Mouse (Mus musculus): Measurements from ENCODE around the gene Foxd3. TPM values are rescaled to one million over a fixed set of nuclear protein-coding genes. Genes with fewer than 3 reads are reported as not detected.
"Not testable (repeated sequence)": the region's sequence is repeated elsewhere in the genome, so short reads cannot be mapped to it uniquely, and the experiment has no call there.

The Foxd3 gene
- not detected in 2 replicates for polyA plus RNA-seq (2011; ENCODE audit: insufficient read depth, insufficient read length, low replicate concordance, missing spikeins)

GRCm38 (mm10) chr4:99655937-99656604, at the start of gene Foxd3:
Gene Foxd3, plus strand, starts transcription at chr4:99656299.
- no peaks in the 10 kb centered on the region for H3K4me1 ChIP-seq (ENCODE audit: control insufficient read depth, insufficient read depth, low read length)
- H3K27ac ChIP-seq (ENCODE audit: control insufficient read depth, insufficient read depth, low read depth, low read length, poor library complexity), result no peak within 1 kb of the TSS
- H3K4me3 ChIP-seq (replicated peaks; ENCODE audit: control insufficient read depth, low read depth, low read length), result no peak within 1 kb of the TSS
- no peak for TF ChIP-seq CTCF (IDR thresholded peaks at IDR 0.05; ENCODE audit: control insufficient read depth, insufficient read depth, low read length)
- no peak for TF ChIP-seq POLR2A (IDR thresholded peaks at IDR 0.05; ENCODE audit: borderline replicate concordance, control insufficient read depth, low read depth, low read length)
- 5% methylated on average over 62 of the region's 62 CpGs for WGBS

- TF ChIP-seq CTCF (IDR thresholded peaks at IDR 0.05; ENCODE audit: control insufficient read depth, insufficient read depth, low read length) (no peak), POLR2A (IDR thresholded peaks at IDR 0.05; ENCODE audit: borderline replicate concordance, control insufficient read depth, low read depth, low read length) (no peak)
- WGBS, result 86% methylated on average over 10 of the region's 10 CpGs
Observed at GRCm38 (mm10) chr4:99612156-99612555, 43.9 kb upstream of the Foxd3 start.

GRCm38 (mm10) chr4:99612609-99613350, 43.3 kb upstream of the Foxd3 start:
- WGBS, result 46% methylated on average over 12 of the region's 12 CpGs
- H3K4me3 ChIP-seq (replicated peaks; ENCODE audit: control insufficient read depth, low read depth, low read length), result no peak overlapping the region
- TF ChIP-seq POLR2A (IDR thresholded peaks at IDR 0.05; ENCODE audit: borderline replicate concordance, control insufficient read depth, low read depth, low read length) (no peak), CTCF (IDR thresholded peaks at IDR 0.05; ENCODE audit: control insufficient read depth, insufficient read depth, low read length) (no peak)
- H3K4me1 ChIP-seq (ENCODE audit: control insufficient read depth, insufficient read depth, low read length), result no peaks in the 10 kb centered on the region
- H3K27ac ChIP-seq (ENCODE audit: control insufficient read depth, insufficient read depth, low read depth, low read length, poor library complexity), result no peak overlapping the region

More at GRCm38 (mm10) chr4:99612156-99612555, 43.9 kb upstream of the Foxd3 start:
- no peak overlapping the region for H3K4me3 ChIP-seq (replicated peaks; ENCODE audit: control insufficient read depth, low read depth, low read length)
- H3K27ac ChIP-seq (ENCODE audit: control insufficient read depth, insufficient read depth, low read depth, low read length, poor library complexity), result no peak overlapping the region
- H3K4me1 ChIP-seq (ENCODE audit: control insufficient read depth, insufficient read depth, low read length), result no peaks in the 10 kb centered on the region

DNA sequence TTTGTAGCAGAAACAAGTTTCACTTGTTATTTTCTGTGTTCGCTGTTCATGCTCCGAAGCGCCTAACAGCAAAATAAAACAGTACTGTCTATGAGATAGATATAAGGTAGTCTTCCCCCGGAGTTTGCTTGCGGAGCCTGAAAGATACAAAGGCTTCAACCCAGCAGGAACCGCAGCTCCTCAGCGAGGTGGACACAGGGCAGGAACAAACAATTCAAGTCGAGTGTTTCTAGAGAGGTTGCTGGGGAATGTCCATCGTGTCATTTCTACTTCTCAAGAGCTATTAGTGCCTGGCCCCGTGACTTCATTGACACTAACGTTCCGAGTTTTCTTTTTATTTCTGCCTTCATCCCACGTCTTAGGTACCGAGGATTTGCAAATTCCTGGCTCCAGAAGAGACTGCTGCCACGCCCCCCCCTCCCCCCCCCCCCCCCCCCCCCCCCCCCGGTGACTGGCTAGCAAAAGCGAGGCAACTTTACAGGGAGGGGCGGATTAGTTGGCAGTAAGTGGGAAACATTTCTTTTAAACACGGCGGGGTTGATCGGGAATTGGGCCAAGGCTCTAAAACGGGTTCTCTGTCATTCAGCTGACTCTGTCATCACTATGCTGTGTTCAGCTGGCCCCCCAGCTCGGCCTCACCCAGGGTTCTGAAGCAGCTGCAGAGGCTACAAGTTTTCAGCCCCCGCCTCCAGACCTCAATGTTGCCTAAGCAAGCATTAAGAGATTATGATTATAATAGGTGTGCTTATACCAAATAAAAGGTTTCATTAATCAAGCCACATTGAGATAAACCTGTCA, 29.9 kb upstream of the Foxd3 start:
- Histone ChIP-seq H3K27ac (ENCODE audit: control insufficient read depth, insufficient read depth, low read depth, low read length, poor library complexity) (no peak overlapping the region), H3K4me1 (ENCODE audit: control insufficient read depth, insufficient read depth, low read length) (no peaks in the 10 kb centered on the region), H3K4me3 (replicated peaks; ENCODE audit: control insufficient read depth, low read depth, low read length) (no peak overlapping the region)
- TF ChIP-seq POLR2A (IDR thresholded peaks at IDR 0.05; ENCODE audit: borderline replicate concordance, control insufficient read depth, low read depth, low read length) (no peak), CTCF (IDR thresholded peaks at IDR 0.05; ENCODE audit: control insufficient read depth, insufficient read depth, low read length) (no peak)
- WGBS, result 22% methylated on average over 22 of the region's 24 CpGs

- Histone ChIP-seq H3K4me1 (ENCODE audit: control insufficient read depth, insufficient read depth, low read length) (no peaks in the 10 kb centered on the region), H3K27ac (ENCODE audit: control insufficient read depth, insufficient read depth, low read depth, low read length, poor library complexity) (no peak overlapping the region), H3K4me3 (replicated peaks; ENCODE audit: control insufficient read depth, low read depth, low read length) (no peak overlapping the region)
- TF ChIP-seq POLR2A (IDR thresholded peaks at IDR 0.05; ENCODE audit: borderline replicate concordance, control insufficient read depth, low read depth, low read length) (no peak), CTCF (IDR thresholded peaks at IDR 0.05; ENCODE audit: control insufficient read depth, insufficient read depth, low read length) (no peak)
- WGBS, result 74% methylated on average over 13 of the region's 13 CpGs
Observed at GRCm38 (mm10) chr4:99627057-99627456, 29.0 kb upstream of the Foxd3 start.

GRCm38 (mm10) chr4:99636038-99636437, 20.1 kb upstream of the Foxd3 start:
- no peaks in the 10 kb centered on the region for H3K4me1 ChIP-seq (ENCODE audit: control insufficient read depth, insufficient read depth, low read length)
- no peak overlapping the region for H3K27ac ChIP-seq (ENCODE audit: control insufficient read depth, insufficient read depth, low read depth, low read length, poor library complexity)
- TF ChIP-seq CTCF (IDR thresholded peaks at IDR 0.05; ENCODE audit: control insufficient read depth, insufficient read depth, low read length) (no peak), POLR2A (IDR thresholded peaks at IDR 0.05; ENCODE audit: borderline replicate concordance, control insufficient read depth, low read depth, low read length) (no peak)
- no peak overlapping the region for H3K4me3 ChIP-seq (replicated peaks; ENCODE audit: control insufficient read depth, low read depth, low read length)
- WGBS, result 83% methylated on average over 4 of the region's 4 CpGs

- WGBS, result 70% methylated on average over 4 of the region's 4 CpGs
- TF ChIP-seq CTCF (IDR thresholded peaks at IDR 0.05; ENCODE audit: control insufficient read depth, insufficient read depth, low read length) (no peak), POLR2A (IDR thresholded peaks at IDR 0.05; ENCODE audit: borderline replicate concordance, control insufficient read depth, low read depth, low read length) (no peak)
- no peaks in the 10 kb centered on the region for H3K4me1 ChIP-seq (ENCODE audit: control insufficient read depth, insufficient read depth, low read length)
Observed at GRCm38 (mm10) chr4:99636711-99637110, 19.4 kb upstream of the Foxd3 start.

GRCm38 (mm10) chr4:99640619-99641018, 15.5 kb upstream of the Foxd3 start:
- not testable (repeated sequence) for H3K4me3 ChIP-seq (replicated peaks; ENCODE audit: control insufficient read depth, low read depth, low read length); H3K27ac ChIP-seq (ENCODE audit: control insufficient read depth, insufficient read depth, low read depth, low read length, poor library complexity); H3K4me1 ChIP-seq (ENCODE audit: control insufficient read depth, insufficient read depth, low read length)
- WGBS, result 83% methylated on average over 5 of the region's 5 CpGs

More at GRCm38 (mm10) chr4:99636711-99637110, 19.4 kb upstream of the Foxd3 start:
- Histone ChIP-seq H3K4me3 (replicated peaks; ENCODE audit: control insufficient read depth, low read depth, low read length) (no peak overlapping the region), H3K27ac (ENCODE audit: control insufficient read depth, insufficient read depth, low read depth, low read length, poor library complexity) (no peak overlapping the region)

Data from bone marrow, adult 2 months (tissue).